Mouse (Mus musculus) thymus, postnatal 0 days (tissue): ENCODE data around the gene Ccdc194. TPM values are rescaled to one million over a fixed set of nuclear protein-coding genes. Genes with fewer than 3 reads are reported as not detected.

Experiments
- DNase-seq: peaks from one replicate; pipeline ENCODE4 v3.0.0-alpha.2; 2015; ENCODE audit warnings: low spot score
- polyA plus RNA-seq: library from polyadenylated mRNA; unstranded; fragments of >200 nt; fragmentation: Nextera tagmentation; extraction: Ambion mirVana; gene quantifications from 2 replicates; pipeline ENCODE4 v1.2.1, GENCODE M21; 2015

Ccdc194 gene
- polyA plus RNA-seq, 1 experiment from 2014 or later, result 0.08 TPM

- DNase-seq, result peak; percentile 56
Observed at GRCm38 (mm10) chr8:71477196-71477845, 48.2 kb downstream of the Ccdc194 start.

- peak; percentile 79 for DNase-seq
Observed at GRCm38 (mm10) chr8:71476099-71476940, 49.2 kb downstream of the Ccdc194 start.

- DNase-seq, result no peak
Observed at GRCm38 (mm10) chr8:71475702-71476075, 49.8 kb downstream of the Ccdc194 start.

DNA sequence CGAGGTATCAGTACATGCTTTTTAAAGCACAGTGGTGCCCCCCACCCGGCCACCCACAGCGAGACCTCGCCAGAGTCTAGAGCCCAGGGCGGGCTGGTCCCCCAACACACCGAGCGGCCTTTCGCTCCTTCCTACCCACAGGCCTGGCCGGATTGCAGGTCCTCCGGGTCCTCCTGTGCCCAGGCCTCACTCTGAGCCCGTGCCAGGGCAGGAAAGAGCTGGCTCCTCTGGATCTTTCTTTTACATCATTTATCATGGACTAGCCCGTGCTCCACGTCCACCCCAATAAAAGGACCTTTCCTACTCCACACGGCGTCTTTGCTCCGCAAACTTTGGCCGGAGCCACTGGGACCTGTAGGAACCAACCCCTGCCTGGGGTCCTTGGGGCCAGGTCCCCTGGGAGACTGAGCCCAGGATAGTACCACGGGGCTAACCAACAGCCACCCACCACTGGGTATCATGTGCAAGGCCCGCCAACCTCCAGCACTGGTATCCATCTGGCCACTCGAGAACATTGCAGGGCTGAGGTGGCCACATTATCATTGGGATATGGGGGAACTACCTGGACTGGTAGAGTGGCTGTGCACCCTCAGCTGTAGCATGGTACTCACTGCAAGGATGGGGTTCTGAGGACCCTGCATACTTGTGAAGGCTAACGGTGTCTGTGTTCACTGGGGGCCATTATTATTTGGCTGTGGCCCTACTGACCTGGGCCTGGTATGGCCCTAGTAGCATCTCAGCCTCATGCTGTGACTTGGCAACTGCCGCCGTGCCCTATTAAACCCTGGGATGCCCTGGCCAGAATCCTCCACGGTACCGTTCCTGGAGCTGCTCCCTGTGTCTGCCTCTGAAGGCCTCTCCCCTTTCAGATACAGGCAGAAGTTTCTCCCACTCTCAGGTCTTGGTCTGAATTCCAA is 50.5 kb downstream of the Ccdc194 start:
- no peak for DNase-seq

- no peak for DNase-seq
Observed at GRCm38 (mm10) chr8:71474344-71474743, 51.2 kb downstream of the Ccdc194 start.

DNA sequence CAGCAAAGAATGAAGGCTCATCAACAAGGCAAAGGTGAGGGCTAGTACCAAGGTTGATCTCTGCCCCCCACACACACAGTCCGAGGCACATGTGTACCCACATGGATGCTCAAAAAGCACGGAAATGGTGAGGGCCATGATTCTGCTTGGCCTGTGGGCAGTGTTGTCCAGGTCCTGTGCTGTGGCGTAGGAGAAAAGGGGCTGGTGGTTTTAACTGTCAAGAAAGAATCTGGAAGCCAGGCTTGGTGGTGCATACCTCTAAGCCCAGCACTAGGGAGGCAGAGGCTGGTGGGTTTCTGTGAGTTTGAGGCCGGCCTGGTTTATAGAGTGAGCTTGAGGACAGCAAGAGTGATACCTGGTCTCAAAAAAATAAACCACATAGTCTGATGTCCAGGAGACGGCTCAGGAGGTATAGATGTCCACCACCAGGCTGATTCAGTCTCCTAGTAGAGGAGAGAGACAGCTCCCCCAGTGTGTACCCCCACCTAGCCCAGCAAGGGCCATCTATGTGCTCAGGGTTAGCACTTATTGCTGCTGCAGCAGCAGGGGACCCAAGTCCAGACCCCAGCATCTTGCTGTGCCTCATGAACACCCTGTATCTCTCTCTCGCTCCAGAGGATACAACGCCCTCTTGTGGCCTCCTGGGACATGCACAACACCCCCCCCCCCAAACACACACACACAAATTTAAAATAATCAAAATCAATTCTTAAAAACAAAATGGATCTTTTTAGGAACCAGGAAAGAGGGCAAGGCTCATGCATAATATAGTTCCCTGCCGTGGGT is 52.7 kb downstream of the Ccdc194 start:
- DNase-seq, result no peak

GRCm38 (mm10) chr8:71471861-71472260 is 53.6 kb downstream of the Ccdc194 start:
- no peak for DNase-seq

GRCm38 (mm10) chr8:71470913-71471255 is 54.6 kb downstream of the Ccdc194 start:
- no peak for DNase-seq

DNA sequence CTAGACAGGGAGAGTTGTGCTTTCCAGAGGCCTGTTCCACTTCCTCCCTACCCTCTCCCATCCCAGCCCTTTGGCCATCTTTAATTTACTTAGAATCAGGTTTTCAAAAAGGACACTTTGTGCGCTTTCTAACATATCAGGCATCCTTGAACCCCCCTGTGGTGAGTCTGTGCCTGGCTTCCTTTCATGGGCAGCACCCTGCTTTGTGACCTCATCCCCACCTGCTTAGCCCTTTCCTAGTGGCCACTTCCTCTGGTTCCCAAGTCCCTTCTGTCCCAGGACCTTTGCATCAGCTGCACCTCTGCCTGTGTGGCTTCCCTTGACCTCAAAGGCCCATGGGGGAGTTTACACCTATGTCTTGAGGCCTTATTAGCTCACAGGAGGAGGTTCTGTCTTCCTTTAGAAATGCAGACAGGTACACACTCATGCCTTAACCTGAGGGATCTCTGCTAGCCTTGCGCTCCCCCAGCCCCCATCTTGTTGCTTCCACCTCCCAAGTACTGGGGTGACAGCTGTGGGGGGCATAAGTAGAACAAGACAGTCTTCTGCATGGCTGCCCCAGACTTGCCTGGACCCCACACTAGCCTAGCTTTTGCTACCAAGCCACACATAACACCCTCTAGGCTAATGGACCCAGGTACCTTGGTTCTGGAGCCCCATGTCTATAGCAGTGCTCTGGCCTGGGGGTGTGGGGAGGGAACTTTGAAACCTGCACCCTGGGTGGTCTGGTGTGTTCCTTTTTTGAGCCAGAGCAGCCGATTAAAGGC is 55.2 kb downstream of the Ccdc194 start:
- no peak for DNase-seq

Other genes starting within 250 kb of the Ccdc194 start
- 143 and 152 TPM in 2 replicates for gene Use1, start 158.9 kb downstream of the Ccdc194 start, polyA plus RNA-seq
- 17.4 and 19.2 TPM in 2 replicates for gene Ocel1, start 154.4 kb downstream of the Ccdc194 start, polyA plus RNA-seq
- gene Nr2f6, start 143.8 kb downstream of the Ccdc194 start, polyA plus RNA-seq, result 17.7 and 18.4 TPM in 2 replicates
- 4.7 and 5.1 TPM in 2 replicates for gene Ushbp1, start 129.9 kb downstream of the Ccdc194 start, polyA plus RNA-seq
- 83.2 and 87.4 TPM in 2 replicates for gene Babam1, start 128.8 kb downstream of the Ccdc194 start, polyA plus RNA-seq
- gene Ankle1, start 119.7 kb downstream of the Ccdc194 start, polyA plus RNA-seq, result 15.3 and 25.1 TPM in 2 replicates
- gene Abhd8, start 62.1 kb downstream of the Ccdc194 start, polyA plus RNA-seq, result 190 and 219 TPM in 2 replicates
- gene Mrpl34, start 60.8 kb downstream of the Ccdc194 start, polyA plus RNA-seq, result 221 TPM in 2 replicates
- gene Dda1, start 56.5 kb downstream of the Ccdc194 start, polyA plus RNA-seq, result 154 and 157 TPM in 2 replicates
- gene Ano8, start 39.7 kb downstream of the Ccdc194 start, polyA plus RNA-seq, result 0.68 and 1.4 TPM in 2 replicates
- 17.8 TPM in 2 replicates for gene Gtpbp3, start 37.6 kb downstream of the Ccdc194 start, polyA plus RNA-seq
- 27.5 and 31.6 TPM in 2 replicates for gene Plvap, start 14.0 kb downstream of the Ccdc194 start, polyA plus RNA-seq
- gene Bst2, start 11.7 kb upstream of the Ccdc194 start, polyA plus RNA-seq, result 158 TPM in 2 replicates
- 98.3 and 101 TPM in 2 replicates for gene Mvb12a, start 17.2 kb upstream of the Ccdc194 start, polyA plus RNA-seq
- 13.0 and 13.1 TPM in 2 replicates for gene Tmem221, start 33.2 kb upstream of the Ccdc194 start, polyA plus RNA-seq
- gene Nxnl1, start 40.9 kb upstream of the Ccdc194 start, polyA plus RNA-seq, result 1.1 and 1.3 TPM in 2 replicates
- gene Slc27a1, start 43.2 kb upstream of the Ccdc194 start, polyA plus RNA-seq, result 32.4 and 33.8 TPM in 2 replicates
- 340 and 346 TPM in 2 replicates for gene Pgls, start 66.5 kb upstream of the Ccdc194 start, polyA plus RNA-seq
- 9.4 and 11.2 TPM in 2 replicates for gene Fam129c, start 71.9 kb upstream of the Ccdc194 start, polyA plus RNA-seq
- gene Colgalt1, start 85.3 kb upstream of the Ccdc194 start, polyA plus RNA-seq, result 37.9 and 38.9 TPM in 2 replicates
- gene Unc13a, start 146.0 kb upstream of the Ccdc194 start, polyA plus RNA-seq, result 0.58 and 0.68 TPM in 2 replicates
- gene Jak3, start 150.6 kb upstream of the Ccdc194 start, polyA plus RNA-seq, result 17.0 and 20.3 TPM in 2 replicates
- 3.7 and 6.7 TPM in 2 replicates for gene Insl3, start 163.5 kb upstream of the Ccdc194 start, polyA plus RNA-seq
- gene B3gnt3, start 176.1 kb upstream of the Ccdc194 start, polyA plus RNA-seq, result 2.1 and 2.7 TPM in 2 replicates
- gene Fcho1, start 200.0 kb upstream of the Ccdc194 start, polyA plus RNA-seq, result 123 and 127 TPM in 2 replicates